Mouse (Mus musculus): ENCODE measurements at regions not wholly inside any gene's neighbourhood (a gene's known extent, or its start where the extent isn't known, plus 50 kb on each side); places are given as distances from the start of the nearest gene placed in this dataset.

DNA sequence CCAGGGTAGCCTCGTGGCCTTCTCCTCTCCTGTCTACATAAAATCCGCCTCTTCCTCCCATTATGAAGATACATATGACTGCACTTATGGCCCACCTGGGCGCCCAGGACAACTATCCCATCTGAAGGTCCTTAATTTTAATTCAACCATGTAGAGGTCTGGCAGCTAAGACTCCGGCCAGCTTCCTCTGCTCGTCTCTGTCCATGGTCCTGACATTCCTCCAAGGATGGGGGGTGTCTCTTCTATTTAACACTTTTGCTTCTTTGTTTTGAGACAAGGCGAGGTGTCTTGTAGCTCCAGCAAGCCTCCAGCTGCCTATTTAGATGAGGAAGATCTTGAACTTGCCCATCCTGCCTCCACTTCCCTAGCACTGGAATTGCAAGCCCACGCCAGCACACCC is 83.0 kb upstream of the Unc5b start:
- 20% methylated on average over 7 of the region's 7 CpGs for WGBS
- no peaks in the 10 kb centered on the region for H3K9me3 ChIP-seq (replicated peaks; ENCODE audit: control insufficient read depth, low read length)
- no peaks in the 10 kb centered on the region for H3K27me3 ChIP-seq (ENCODE audit: control insufficient read depth, insufficient read depth, low read length)
- H3K4me1 ChIP-seq (ENCODE audit: control insufficient read depth, insufficient read depth, low read length), result no peaks in the 10 kb centered on the region
- no peak overlapping the region for H3K4me2 ChIP-seq (ENCODE audit: low read depth, low read length)
- H3K36me3 ChIP-seq (ENCODE audit: control insufficient read depth, insufficient read depth, low read length), result no peaks in the 10 kb centered on the region
- ATAC-seq (ENCODE audit: insufficient read depth, low FRiP score), result no peak
- H3K9ac ChIP-seq (ENCODE audit: low read length), result no peak overlapping the region
- H3K27ac ChIP-seq (ENCODE audit: low read length), result no peak overlapping the region
- H3K4me3 ChIP-seq (replicated peaks; ENCODE audit: low read length), result no peak overlapping the region

DNA sequence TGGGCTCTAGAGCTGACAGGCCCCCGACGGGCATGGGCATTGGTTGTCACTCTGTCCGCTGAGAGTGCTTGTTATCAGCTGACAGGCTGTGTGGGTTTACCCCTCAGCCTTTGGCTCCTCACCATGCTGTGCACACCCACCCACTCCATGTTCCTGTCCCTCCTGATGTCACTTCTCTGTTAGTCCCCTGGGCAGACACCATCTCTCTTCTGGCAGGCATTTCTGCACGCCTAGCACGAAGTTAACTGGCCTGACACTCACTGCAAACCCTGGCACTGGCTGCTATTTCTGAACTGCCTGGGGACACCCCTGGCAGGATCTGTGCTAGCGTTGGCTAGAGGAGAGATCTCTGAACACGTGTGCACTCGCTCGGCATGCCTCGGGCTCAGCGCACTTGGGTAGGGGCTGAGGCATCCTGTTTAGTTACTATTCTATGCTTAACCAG is 82.1 kb upstream of the Unc5b start:
- ATAC-seq (ENCODE audit: insufficient read depth, low FRiP score), result no peak

DNA sequence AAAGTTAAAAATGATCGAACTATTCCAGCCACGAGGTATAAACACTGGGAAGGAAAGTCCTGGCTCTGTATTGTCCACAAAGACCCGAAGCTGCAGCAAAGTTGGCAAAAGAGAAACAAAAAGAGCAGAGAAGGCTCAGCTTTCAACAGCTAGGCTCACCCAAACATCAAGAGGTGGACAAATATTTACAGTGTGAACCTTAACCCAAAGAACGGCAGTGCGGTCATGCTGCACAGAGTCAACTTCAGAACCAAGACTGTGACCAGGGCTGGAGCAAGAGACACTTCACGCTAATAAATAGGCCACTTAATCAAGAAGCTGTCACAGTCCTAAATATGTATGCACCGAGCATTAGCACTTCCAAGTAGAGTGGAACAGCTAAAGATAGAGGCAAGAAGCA is 73.0 kb upstream of the Unc5b start:
- no peak overlapping the region for H3K27ac ChIP-seq (ENCODE audit: low read length)
- 0 out of 2 replicates have a peak, but pooled peaks cover 4% of the 10 kb centered on the region for H3K9me3 ChIP-seq (replicated peaks; ENCODE audit: control insufficient read depth, low read length)
- no peak overlapping the region for H3K4me2 ChIP-seq (ENCODE audit: low read depth, low read length)
- WGBS, result 38% methylated on average over 7 of the region's 7 CpGs
- H3K4me3 ChIP-seq (replicated peaks; ENCODE audit: low read length), result no peak overlapping the region
- H3K4me1 ChIP-seq (ENCODE audit: control insufficient read depth, insufficient read depth, low read length), result no peaks in the 10 kb centered on the region
- no peak for ATAC-seq (ENCODE audit: insufficient read depth, low FRiP score)
- no peak overlapping the region for H3K9ac ChIP-seq (ENCODE audit: low read length)
- no peaks in the 10 kb centered on the region for H3K27me3 ChIP-seq (ENCODE audit: control insufficient read depth, insufficient read depth, low read length)
- no peaks in the 10 kb centered on the region for H3K36me3 ChIP-seq (ENCODE audit: control insufficient read depth, insufficient read depth, low read length)

More for the DNA sequence above, 82.1 kb upstream of the Unc5b start:
- 81% methylated on average over 11 of the region's 11 CpGs for WGBS
- Histone ChIP-seq H3K27me3 (ENCODE audit: control insufficient read depth, insufficient read depth, low read length) (no peaks in the 10 kb centered on the region), H3K4me2 (ENCODE audit: low read depth, low read length) (no peak overlapping the region), H3K27ac (ENCODE audit: low read length) (no peak overlapping the region), H3K9ac (ENCODE audit: low read length) (no peak overlapping the region), H3K4me3 (replicated peaks; ENCODE audit: low read length) (no peak overlapping the region), H3K4me1 (ENCODE audit: control insufficient read depth, insufficient read depth, low read length) (no peaks in the 10 kb centered on the region), H3K36me3 (ENCODE audit: control insufficient read depth, insufficient read depth, low read length) (no peaks in the 10 kb centered on the region), H3K9me3 (replicated peaks; ENCODE audit: control insufficient read depth, low read length) (no peaks in the 10 kb centered on the region)

DNA sequence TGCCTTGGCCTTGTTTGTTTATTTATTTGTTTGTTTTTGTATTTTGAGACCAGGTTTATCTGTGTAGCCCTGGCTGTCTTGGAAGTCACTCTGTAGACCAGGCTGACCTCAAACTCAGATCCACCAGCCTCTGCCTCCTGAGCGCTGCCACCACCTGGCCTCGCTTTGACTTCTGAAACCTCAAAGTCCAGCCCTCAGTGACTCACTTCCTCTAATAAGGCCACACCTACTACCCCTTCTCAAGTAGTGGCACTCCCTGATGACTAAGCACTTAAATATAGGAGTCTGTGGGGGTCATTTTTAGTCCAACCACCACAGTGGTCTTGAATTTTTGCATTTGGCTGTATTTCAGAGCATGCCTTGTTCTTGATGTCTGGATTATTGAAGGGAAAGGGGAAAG is 69.6 kb upstream of the Unc5b start:
- 74% methylated on average over 2 of the region's 2 CpGs for WGBS
- Histone ChIP-seq H3K4me3 (replicated peaks; ENCODE audit: low read length) (no peak overlapping the region), H3K27ac (ENCODE audit: low read length) (no peak overlapping the region), H3K9me3 (replicated peaks; ENCODE audit: control insufficient read depth, low read length) (no peaks in the 10 kb centered on the region), H3K9ac (ENCODE audit: low read length) (no peak overlapping the region), H3K4me1 (ENCODE audit: control insufficient read depth, insufficient read depth, low read length) (no peaks in the 10 kb centered on the region), H3K4me2 (ENCODE audit: low read depth, low read length) (no peak overlapping the region), H3K27me3 (ENCODE audit: control insufficient read depth, insufficient read depth, low read length) (no peaks in the 10 kb centered on the region), H3K36me3 (ENCODE audit: control insufficient read depth, insufficient read depth, low read length) (no peaks in the 10 kb centered on the region)
- ATAC-seq (ENCODE audit: insufficient read depth, low FRiP score), result no peak

DNA sequence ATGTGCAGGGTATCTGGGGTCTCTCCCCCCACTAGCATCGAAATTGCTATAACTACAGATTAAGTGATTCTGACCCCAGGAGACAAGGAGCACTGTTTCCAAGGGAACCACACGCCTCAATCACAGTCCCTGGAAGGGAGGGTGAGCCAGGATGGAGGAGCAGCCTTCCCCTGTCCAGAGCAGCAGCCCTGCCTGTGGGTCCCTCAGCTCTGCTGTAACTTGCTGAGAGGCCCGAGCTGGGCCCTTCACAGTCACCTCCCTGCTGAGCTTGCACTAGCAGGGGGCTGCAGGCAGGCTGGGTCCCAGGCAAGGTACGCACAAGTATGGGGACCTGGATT is 62.4 kb upstream of the Unc5b start:
- H3K27ac ChIP-seq (ENCODE audit: low read length), result no peak overlapping the region
- H3K4me2 ChIP-seq (ENCODE audit: low read depth, low read length), result no peak overlapping the region
- no peak overlapping the region for H3K9ac ChIP-seq (ENCODE audit: low read length)
- H3K4me1 ChIP-seq (ENCODE audit: control insufficient read depth, insufficient read depth, low read length), result no peaks in the 10 kb centered on the region
- H3K36me3 ChIP-seq (ENCODE audit: control insufficient read depth, insufficient read depth, low read length), result no peaks in the 10 kb centered on the region
- no peaks in the 10 kb centered on the region for H3K9me3 ChIP-seq (replicated peaks; ENCODE audit: control insufficient read depth, low read length)
- 50% methylated on average over 4 of the region's 4 CpGs for WGBS
- ATAC-seq (ENCODE audit: insufficient read depth, low FRiP score), result no peak
- H3K4me3 ChIP-seq (replicated peaks; ENCODE audit: low read length), result no peak overlapping the region
- H3K27me3 ChIP-seq (ENCODE audit: control insufficient read depth, insufficient read depth, low read length), result no peaks in the 10 kb centered on the region

DNA sequence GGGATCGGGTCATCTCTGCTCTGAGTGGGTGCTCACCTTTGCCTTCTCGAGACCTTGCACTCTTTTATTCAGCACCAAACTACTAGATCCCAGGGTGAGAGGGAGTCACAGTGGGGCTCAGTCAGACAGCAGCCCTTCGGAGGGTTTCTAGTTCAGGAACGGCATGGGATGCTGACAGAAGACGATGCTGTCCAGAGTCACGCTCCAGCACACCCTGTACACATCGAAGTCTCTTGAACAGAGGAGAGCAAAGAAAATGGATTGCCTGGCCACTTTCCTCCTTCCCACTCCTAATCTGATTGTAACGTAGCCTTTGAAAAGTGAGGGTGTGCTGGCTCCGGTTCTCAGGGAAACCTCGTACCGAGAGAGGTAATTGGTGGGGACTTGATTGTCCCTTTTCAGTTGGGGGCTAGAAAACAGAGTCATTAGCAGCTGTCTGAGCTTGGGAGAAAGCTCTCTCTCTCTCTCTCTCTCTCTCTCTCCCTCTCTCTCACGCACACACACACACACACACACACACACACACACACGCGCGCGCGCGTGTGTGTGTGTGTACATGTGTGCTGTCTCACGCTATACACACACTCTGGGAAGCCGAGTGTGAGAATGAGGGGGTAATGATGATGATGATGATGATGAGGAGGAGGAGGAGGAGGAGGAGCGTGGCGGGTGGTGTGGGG is 61.9 kb upstream of the Unc5b start:
- no peaks in the 10 kb centered on the region for H3K9me3 ChIP-seq (replicated peaks; ENCODE audit: control insufficient read depth, low read length)
- no peak for ATAC-seq (ENCODE audit: insufficient read depth, low FRiP score)

DNA sequence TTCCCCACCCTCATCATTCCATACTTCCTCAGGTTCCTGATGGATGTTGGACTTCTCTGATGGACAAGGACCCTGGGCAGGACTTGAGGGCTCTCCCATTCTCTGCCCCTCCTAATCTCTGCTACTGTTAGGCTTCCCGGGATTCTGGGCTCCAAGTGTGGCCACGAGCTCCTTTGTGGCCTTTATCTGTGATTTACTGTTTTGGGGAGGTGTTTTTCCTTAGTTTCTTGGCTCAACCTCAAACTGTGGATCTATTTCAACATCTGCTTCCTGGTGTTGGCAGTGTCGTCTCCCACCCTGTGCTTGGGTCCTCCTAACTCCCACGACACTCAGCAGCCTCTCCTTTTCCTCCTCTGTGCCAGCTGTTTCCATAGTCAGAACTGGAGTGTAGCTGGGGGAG is 61.3 kb upstream of the Unc5b start:
- 19% methylated on average over 4 of the region's 4 CpGs for WGBS
- Histone ChIP-seq H3K27me3 (ENCODE audit: control insufficient read depth, insufficient read depth, low read length) (no peaks in the 10 kb centered on the region), H3K9me3 (replicated peaks; ENCODE audit: control insufficient read depth, low read length) (no peaks in the 10 kb centered on the region), H3K27ac (ENCODE audit: low read length) (no peak overlapping the region), H3K36me3 (ENCODE audit: control insufficient read depth, insufficient read depth, low read length) (no peaks in the 10 kb centered on the region), H3K4me1 (ENCODE audit: control insufficient read depth, insufficient read depth, low read length) (no peaks in the 10 kb centered on the region), H3K4me2 (ENCODE audit: low read depth, low read length) (no peak overlapping the region), H3K9ac (ENCODE audit: low read length) (no peak overlapping the region), H3K4me3 (replicated peaks; ENCODE audit: low read length) (no peak overlapping the region)
- no peak for ATAC-seq (ENCODE audit: insufficient read depth, low FRiP score)

More for the DNA sequence above, 61.9 kb upstream of the Unc5b start:
- Histone ChIP-seq H3K4me2 (ENCODE audit: low read depth, low read length) (no peak overlapping the region), H3K4me1 (ENCODE audit: control insufficient read depth, insufficient read depth, low read length) (no peaks in the 10 kb centered on the region), H3K27ac (ENCODE audit: low read length) (no peak overlapping the region), H3K9ac (ENCODE audit: low read length) (no peak overlapping the region), H3K4me3 (replicated peaks; ENCODE audit: low read length) (no peak overlapping the region), H3K27me3 (ENCODE audit: control insufficient read depth, insufficient read depth, low read length) (no peaks in the 10 kb centered on the region), H3K36me3 (ENCODE audit: control insufficient read depth, insufficient read depth, low read length) (no peaks in the 10 kb centered on the region)
- WGBS, result 56% methylated on average over 22 of the region's 22 CpGs

DNA sequence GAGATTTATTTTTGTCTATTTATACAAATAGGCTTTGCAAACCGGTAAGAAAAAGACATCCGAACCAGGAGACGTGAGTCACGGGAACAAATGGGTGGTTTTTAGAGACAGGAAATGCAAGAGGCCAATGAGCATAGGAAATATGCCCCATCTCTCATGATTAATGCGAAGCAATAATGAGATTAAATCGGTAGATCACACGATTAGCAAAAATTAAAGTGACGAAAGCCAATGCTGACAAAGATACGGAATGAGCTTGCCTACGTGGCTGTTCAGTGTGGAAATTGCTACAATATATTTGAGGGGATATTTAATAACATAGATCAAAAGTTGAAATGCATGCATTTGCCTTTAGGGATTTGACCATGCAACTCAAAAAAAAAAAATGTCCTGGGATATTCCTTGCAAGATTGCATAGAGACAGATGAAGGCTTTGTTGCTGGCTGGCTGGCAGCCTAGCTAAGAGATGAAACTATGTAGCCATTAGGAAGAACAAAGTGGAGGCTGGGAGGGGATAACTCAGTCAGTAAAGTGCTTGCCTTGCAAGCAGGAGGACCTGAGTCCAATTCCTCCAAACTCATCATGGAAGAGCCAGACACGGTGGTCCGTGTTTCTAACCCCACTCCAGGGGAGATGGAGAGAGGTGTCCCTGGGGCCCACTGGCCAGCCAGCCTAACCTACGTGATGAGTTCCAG is 60.2 kb upstream of the Unc5b start:
- H3K4me2 ChIP-seq (ENCODE audit: low read depth, low read length), result no peak overlapping the region
- no peak overlapping the region for H3K4me3 ChIP-seq (replicated peaks; ENCODE audit: low read length)
- no peak overlapping the region for H3K27ac ChIP-seq (ENCODE audit: low read length)
- no peaks in the 10 kb centered on the region for H3K27me3 ChIP-seq (ENCODE audit: control insufficient read depth, insufficient read depth, low read length)
- H3K4me1 ChIP-seq (ENCODE audit: control insufficient read depth, insufficient read depth, low read length), result no peaks in the 10 kb centered on the region
- WGBS, result 70% methylated on average over 13 of the region's 13 CpGs
- ATAC-seq (ENCODE audit: insufficient read depth, low FRiP score), result no peak
- no peaks in the 10 kb centered on the region for H3K36me3 ChIP-seq (ENCODE audit: control insufficient read depth, insufficient read depth, low read length)
- no peak overlapping the region for H3K9ac ChIP-seq (ENCODE audit: low read length)
- no peaks in the 10 kb centered on the region for H3K9me3 ChIP-seq (replicated peaks; ENCODE audit: control insufficient read depth, low read length)

DNA sequence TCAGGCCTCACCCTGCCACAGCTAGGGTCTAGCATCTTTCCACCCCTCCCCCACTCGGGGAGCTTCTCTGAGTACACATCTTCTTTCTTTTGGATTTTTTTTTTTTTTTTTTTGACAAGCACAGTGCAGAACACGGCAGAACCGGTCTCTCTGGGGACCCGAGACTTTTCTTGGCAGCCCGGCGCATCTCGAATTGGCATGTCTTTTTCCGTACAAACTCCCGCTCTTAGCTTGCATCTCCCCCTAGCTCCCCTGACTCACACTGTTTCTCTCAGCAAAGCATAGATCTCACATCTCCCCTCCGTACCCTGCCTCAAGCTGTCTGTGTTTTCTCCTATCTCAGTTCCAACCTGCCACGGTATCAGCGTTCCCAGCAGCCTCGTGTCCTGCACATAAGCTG is 58.4 kb upstream of the Unc5b start:
- no peak overlapping the region for H3K4me3 ChIP-seq (replicated peaks; ENCODE audit: low read length)

More for the DNA sequence above, 58.4 kb upstream of the Unc5b start:
- no peak for ATAC-seq (ENCODE audit: insufficient read depth, low FRiP score)
- Histone ChIP-seq H3K4me1 (ENCODE audit: control insufficient read depth, insufficient read depth, low read length) (no peaks in the 10 kb centered on the region), H3K9me3 (replicated peaks; ENCODE audit: control insufficient read depth, low read length) (no peaks in the 10 kb centered on the region), H3K27ac (ENCODE audit: low read length) (no peak overlapping the region), H3K36me3 (ENCODE audit: control insufficient read depth, insufficient read depth, low read length) (no peaks in the 10 kb centered on the region), H3K27me3 (ENCODE audit: control insufficient read depth, insufficient read depth, low read length) (no peaks in the 10 kb centered on the region), H3K4me2 (ENCODE audit: low read depth, low read length) (no peak overlapping the region), H3K9ac (ENCODE audit: low read length) (no peak overlapping the region)
- WGBS, result 79% methylated on average over 13 of the region's 13 CpGs
